Mouse (Mus musculus): Measurements from ENCODE around the gene T2. TPM values are rescaled to one million over a fixed set of nuclear protein-coding genes. Genes with fewer than 3 reads are reported as not detected.
"Not testable (repeated sequence)": the region's sequence is repeated elsewhere in the genome, so short reads cannot be mapped to it uniquely, and the experiment has no call there.

T2 gene
- total and polyA plus RNA-seq, 3 experiments = 0.36 to 1.1 (median 0.47) TPM

DNA sequence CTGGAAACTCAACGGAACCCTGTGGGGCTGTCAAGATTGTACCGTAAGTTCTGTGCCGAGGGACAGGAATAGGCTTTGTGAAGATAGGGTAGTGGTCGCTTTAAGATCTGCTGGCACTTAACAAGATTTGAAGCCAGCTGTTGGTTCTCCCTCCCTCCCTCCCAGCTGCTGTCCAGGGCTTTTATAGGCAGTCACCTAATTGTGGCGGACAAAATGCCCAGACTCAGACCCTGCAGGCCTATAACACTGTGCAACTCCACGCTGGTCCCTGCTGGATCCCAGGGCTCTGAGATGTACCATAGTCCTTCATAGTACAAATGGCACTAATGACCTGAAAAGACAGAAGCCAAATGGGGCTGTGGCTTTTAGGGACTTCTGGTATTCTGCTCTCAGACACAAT lies 50.5 kb downstream of the T2 start:
- H3K36me3 ChIP-seq (ENCODE audit: control insufficient read depth, insufficient read depth, low read length) = no peaks in the 10 kb centered on the region
- no peak overlapping the region for H3K4me3 ChIP-seq
- intact Hi-C loops (cut with DNase I) = no loop called here
- no peak overlapping the region for H3K9ac ChIP-seq (ENCODE audit: low read depth, low read length)
- 57% methylated on average over 6 of the region's 6 CpGs for WGBS
- no peak for TF ChIP-seq CTCF (IDR thresholded peaks at IDR 0.05)
- TF ChIP-seq POLR2A (IDR thresholded peaks at IDR 0.05; ENCODE audit: insufficient read depth, low read depth, low read length) = no peak
- no peak for TF ChIP-seq EP300 (IDR thresholded peaks at IDR 0.05; ENCODE audit: insufficient read depth, low read depth, low read length)
- H3K79me2 ChIP-seq (replicated peaks; ENCODE audit: control insufficient read depth, insufficient read depth, low read length) = no peaks in the 10 kb centered on the region
- no peak overlapping the region for H3K27ac ChIP-seq
- H3K27me3 ChIP-seq (ENCODE audit: control insufficient read depth, insufficient read depth, low read length) = no peaks in the 10 kb centered on the region
- no peaks in the 10 kb centered on the region for H3K4me1 ChIP-seq (ENCODE audit: control insufficient read depth, insufficient read depth, low read length)
- no peak for DNase-seq

DNA sequence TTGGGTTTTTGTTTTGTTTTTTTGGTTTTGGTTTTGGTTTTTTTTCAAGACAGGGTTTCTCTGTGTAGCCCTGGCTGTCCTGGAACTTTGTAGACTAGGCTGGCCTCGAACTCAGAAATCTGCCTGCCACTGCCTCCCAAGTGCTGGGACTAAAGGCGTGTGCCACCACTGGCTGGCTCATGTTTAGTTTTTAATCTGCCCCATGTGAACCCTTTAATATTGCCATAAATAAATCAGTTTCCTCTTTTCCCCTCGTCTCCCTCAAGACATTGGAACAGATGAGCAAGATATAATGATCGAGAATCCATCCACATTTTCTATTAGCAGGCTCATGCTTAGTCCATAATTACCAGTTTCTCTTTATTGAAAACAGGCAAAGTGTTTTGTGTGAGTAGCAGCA lies 52.2 kb downstream of the T2 start:
- H3K4me1 ChIP-seq (ENCODE audit: control insufficient read depth, insufficient read depth, low read length); intact Hi-C loops (cut with DNase I); H3K79me2 ChIP-seq (replicated peaks; ENCODE audit: control insufficient read depth, insufficient read depth, low read length); H3K27ac ChIP-seq; DNase-seq; H3K9ac ChIP-seq (ENCODE audit: low read depth, low read length); H3K4me3 ChIP-seq; H3K27me3 ChIP-seq (ENCODE audit: control insufficient read depth, insufficient read depth, low read length); H3K36me3 ChIP-seq (ENCODE audit: control insufficient read depth, insufficient read depth, low read length): not testable (repeated sequence)
- whole genome bisulfite sequencing = 62% methylated on average over 4 of the region's 4 CpGs

DNA sequence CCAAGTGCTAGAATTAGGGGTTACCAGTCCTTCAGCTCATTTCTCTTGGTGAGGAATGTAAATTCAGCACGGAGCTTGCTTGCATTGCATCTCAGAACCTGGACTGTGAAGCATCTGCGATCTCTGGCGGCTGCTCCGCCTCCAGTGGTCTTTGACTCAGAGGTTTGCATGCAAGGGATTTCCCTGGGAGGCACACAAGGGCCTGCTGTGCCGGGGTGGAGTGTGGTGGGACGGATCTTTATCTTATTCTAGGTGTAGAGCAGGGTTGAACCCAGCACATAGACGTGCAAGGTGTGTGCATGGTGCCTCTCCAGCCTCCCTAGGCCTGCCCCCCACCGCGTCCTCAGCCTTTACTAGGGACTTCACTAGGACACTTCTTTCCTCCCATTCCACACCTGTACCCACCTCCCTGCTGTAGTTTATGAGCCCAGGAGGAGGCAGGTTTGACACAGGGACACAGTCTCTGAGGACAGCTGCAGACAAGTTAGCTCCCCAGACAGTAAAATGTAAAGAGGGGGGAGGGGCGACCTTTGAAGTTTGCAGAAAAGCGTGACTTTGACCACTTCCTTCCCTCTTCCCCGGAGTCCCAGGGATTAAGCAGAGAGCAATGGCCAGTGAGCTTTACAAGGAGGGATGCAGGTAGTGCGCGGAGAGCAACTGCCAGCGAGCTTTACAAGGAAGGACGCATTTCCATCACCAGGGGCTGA lies 53.0 kb downstream of the T2 start:
- TF ChIP-seq EP300 (IDR thresholded peaks at IDR 0.05; ENCODE audit: insufficient read depth, low read depth, low read length) (no peak), POLR2A (IDR thresholded peaks at IDR 0.05; ENCODE audit: insufficient read depth, low read depth, low read length) (no peak), CTCF (IDR thresholded peaks at IDR 0.05) (no peak)
- no peak overlapping the region for H3K27ac ChIP-seq
- H3K9ac ChIP-seq (ENCODE audit: low read depth, low read length) = no peak overlapping the region
- no peak overlapping the region for H3K4me3 ChIP-seq
- no peaks in the 10 kb centered on the region for H3K4me1 ChIP-seq (ENCODE audit: control insufficient read depth, insufficient read depth, low read length)
- no peaks in the 10 kb centered on the region for H3K36me3 ChIP-seq (ENCODE audit: control insufficient read depth, insufficient read depth, low read length)
- intact Hi-C loops (cut with DNase I) = no loop called here
- H3K27me3 ChIP-seq (ENCODE audit: control insufficient read depth, insufficient read depth, low read length) = no peaks in the 10 kb centered on the region
- H3K79me2 ChIP-seq (replicated peaks; ENCODE audit: control insufficient read depth, insufficient read depth, low read length) = no peaks in the 10 kb centered on the region
- DNase-seq = no peak
- WGBS = 23% methylated on average over 16 of the region's 16 CpGs

DNA sequence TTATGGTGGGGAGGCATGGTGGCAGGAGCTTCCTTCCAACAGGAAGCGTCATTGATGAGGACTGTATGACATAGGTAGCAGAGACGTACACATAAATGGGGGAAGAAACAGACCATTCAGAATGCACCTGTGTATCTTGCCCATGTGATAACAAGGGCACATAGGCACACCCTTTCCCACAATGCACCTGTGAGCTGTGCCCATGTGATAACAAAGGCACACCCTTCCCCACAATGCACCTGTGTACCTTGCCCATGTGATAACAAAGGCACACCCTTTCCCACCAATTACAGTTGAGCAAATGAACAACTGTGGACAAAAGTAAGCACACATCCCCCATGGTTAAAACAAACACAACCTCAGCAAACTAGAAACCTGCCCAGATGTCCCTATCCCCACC lies 54.5 kb downstream of the T2 start:
- intact Hi-C loops (cut with DNase I) = no loop called here
- TF ChIP-seq EP300 (IDR thresholded peaks at IDR 0.05; ENCODE audit: insufficient read depth, low read depth, low read length) (no peak), POLR2A (IDR thresholded peaks at IDR 0.05; ENCODE audit: insufficient read depth, low read depth, low read length) (no peak), CTCF (IDR thresholded peaks at IDR 0.05) (no peak)
- Histone ChIP-seq H3K79me2 (replicated peaks; ENCODE audit: control insufficient read depth, insufficient read depth, low read length) (no peaks in the 10 kb centered on the region), H3K9ac (ENCODE audit: low read depth, low read length) (no peak overlapping the region), H3K27me3 (ENCODE audit: control insufficient read depth, insufficient read depth, low read length) (no peaks in the 10 kb centered on the region), H3K4me3 (no peak overlapping the region), H3K36me3 (ENCODE audit: control insufficient read depth, insufficient read depth, low read length) (no peaks in the 10 kb centered on the region), H3K4me1 (ENCODE audit: control insufficient read depth, insufficient read depth, low read length) (no peaks in the 10 kb centered on the region), H3K27ac (no peak overlapping the region)
- DNase-seq = no peak
- 73% methylated on average over 2 of the region's 2 CpGs for WGBS

DNA sequence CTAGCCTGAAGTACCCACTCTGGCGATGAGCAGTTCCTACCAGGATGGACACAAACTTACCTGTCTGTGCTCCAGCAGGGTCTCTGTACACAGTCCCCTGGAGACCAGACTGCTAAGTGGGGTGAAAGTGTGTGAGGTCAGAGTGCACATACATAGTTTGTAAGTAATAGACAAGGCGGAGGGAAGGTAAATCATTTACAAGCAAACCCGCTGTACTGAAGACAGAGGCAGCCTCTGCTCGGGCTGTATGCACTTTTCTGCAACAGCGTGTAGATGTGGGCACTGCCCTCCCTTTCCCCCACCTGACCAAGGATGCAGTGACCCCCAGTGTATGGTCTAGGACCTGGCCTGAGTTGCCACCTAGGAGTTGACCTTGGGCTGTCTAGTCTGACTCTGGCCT lies 57.9 kb downstream of the T2 start:
- no peak for DNase-seq
- Histone ChIP-seq H3K27me3 (ENCODE audit: control insufficient read depth, insufficient read depth, low read length) (no peaks in the 10 kb centered on the region), H3K4me1 (ENCODE audit: control insufficient read depth, insufficient read depth, low read length) (no peaks in the 10 kb centered on the region), H3K79me2 (replicated peaks; ENCODE audit: control insufficient read depth, insufficient read depth, low read length) (no peaks in the 10 kb centered on the region), H3K36me3 (ENCODE audit: control insufficient read depth, insufficient read depth, low read length) (no peaks in the 10 kb centered on the region), H3K9ac (ENCODE audit: low read depth, low read length) (no peak overlapping the region), H3K27ac (no peak overlapping the region), H3K4me3 (no peak overlapping the region)
- intact Hi-C loops (cut with DNase I) = no loop called here
- no peak for TF ChIP-seq CTCF (IDR thresholded peaks at IDR 0.05)
- no peak for TF ChIP-seq EP300 (IDR thresholded peaks at IDR 0.05; ENCODE audit: insufficient read depth, low read depth, low read length)
- no peak for TF ChIP-seq POLR2A (IDR thresholded peaks at IDR 0.05; ENCODE audit: insufficient read depth, low read depth, low read length)
- WGBS = 79% methylated on average over 5 of the region's 5 CpGs

DNA sequence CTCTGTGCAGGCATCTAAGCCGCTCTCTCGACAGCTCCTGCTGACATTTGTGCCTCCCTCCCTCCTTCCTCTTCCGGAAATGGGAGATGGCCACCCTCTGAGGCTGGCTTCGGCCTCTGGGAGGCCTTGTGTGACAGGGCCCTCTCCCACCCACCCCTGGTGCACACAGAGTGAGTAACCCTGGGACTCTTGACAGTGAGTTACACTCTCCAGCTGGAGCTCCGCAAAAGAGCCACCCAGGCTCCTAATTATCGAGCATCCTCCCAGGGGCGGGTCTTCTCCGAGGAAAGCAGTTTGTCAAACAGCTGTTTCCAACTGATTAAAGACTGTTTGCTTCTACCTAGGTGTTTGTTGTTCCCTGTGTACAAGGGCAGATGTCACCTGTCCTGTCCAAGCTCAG lies 59.7 kb downstream of the T2 start:
- Histone ChIP-seq H3K9ac (ENCODE audit: low read depth, low read length) (no peak overlapping the region), H3K36me3 (ENCODE audit: control insufficient read depth, insufficient read depth, low read length) (no peaks in the 10 kb centered on the region), H3K4me3 (no peak overlapping the region), H3K27ac (no peak overlapping the region), H3K27me3 (ENCODE audit: control insufficient read depth, insufficient read depth, low read length) (no peaks in the 10 kb centered on the region), H3K79me2 (replicated peaks; ENCODE audit: control insufficient read depth, insufficient read depth, low read length) (no peaks in the 10 kb centered on the region), H3K4me1 (ENCODE audit: control insufficient read depth, insufficient read depth, low read length) (no peaks in the 10 kb centered on the region)
- TF ChIP-seq CTCF (IDR thresholded peaks at IDR 0.05) = no peak
- no peak for TF ChIP-seq EP300 (IDR thresholded peaks at IDR 0.05; ENCODE audit: insufficient read depth, low read depth, low read length)
- no peak for TF ChIP-seq POLR2A (IDR thresholded peaks at IDR 0.05; ENCODE audit: insufficient read depth, low read depth, low read length)
- 31% methylated on average over 8 of the region's 8 CpGs for WGBS
- DNase-seq = no peak
- intact Hi-C loops (cut with DNase I) = no loop called here
